Mouse (Mus musculus): ENCODE results near the gene Rilp. TPM values are rescaled to one million over a fixed set of nuclear protein-coding genes. Genes with fewer than 3 reads are reported as not detected.
A peak's percentile ranks its signal among the peaks of the same experiment; 100 is the strongest.

Gene Rilp
- 0.50 and 0.56 TPM in 2 replicates for polyA plus RNA-seq (2014; fragmentation: Nextera tagmentation; extraction: Ambion mirVana)

DNA sequence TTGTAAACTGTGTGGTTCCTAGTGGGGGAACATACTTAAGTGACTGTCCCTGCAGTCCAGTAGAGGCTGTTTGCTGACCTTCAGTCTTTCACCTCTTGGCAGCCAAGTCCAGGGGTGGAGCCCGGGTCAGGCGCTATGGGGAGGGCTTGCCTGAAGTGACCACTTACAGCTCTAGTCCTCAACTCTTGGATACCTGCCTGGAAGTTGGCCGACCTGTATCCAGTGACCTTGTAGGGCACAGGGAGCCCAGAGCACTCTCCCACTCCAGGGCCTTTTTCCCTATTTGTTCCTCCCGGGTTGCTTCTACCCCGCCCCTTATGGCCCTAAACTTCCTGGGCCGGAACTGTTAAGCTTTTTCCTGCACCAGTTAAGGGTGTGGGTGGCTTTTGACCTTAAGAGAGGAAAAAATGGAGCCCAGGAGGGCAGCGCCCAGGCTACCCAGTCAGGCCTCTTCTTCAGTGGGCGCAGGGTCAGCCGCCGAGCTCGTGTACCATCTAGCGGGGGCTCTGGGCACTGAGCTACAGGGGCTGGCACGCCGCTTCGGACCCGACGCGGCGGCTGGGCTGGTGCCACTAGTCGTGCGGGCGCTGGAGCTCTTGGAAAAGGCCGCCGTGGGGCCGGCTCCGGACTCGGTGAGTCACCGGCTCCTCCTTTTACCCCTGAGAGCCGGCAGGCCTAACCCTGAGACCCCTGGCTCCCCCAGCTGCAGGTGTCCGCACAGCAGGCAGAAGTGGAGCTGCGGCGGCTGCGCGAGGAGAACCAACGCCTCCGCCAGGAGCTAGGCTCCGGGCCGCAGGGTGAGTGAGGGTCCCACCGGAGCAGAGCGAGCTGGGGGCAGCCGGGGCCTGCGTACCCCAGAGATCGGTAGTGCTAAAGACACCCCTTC is at the start of gene Rilp:
Rilp (plus strand) TSS at position 354 of the 886 bp plus-strand sequence.
- H3K4me1 ChIP-seq (ENCODE audit: control insufficient read depth, insufficient read depth, low read length), result peaks cover 10% of the 10 kb centered on the region; the same call in 1 of the 2 replicates
- H3K27me3 ChIP-seq (ENCODE audit: control insufficient read depth, insufficient read depth, low read length), result no peaks in the 10 kb centered on the region
- H3K27ac ChIP-seq (ENCODE audit: low read depth, low read length), result peak within 1 kb of the TSS; percentile 64; the same call in 1 of the 2 replicates
- H3K4me2 ChIP-seq (ENCODE audit: low read depth), result peak within 1 kb of the TSS; percentile 96
- no peaks in the 10 kb centered on the region for H3K9me3 ChIP-seq (ENCODE audit: control insufficient read depth, low read length)
- H3K36me3 ChIP-seq (ENCODE audit: control insufficient read depth, insufficient read depth, low read length), result peaks cover 22% of the 10 kb centered on the region
- H3K9ac ChIP-seq (ENCODE audit: low read length), result peak within 1 kb of the TSS; percentile 43
- 2% methylated on average over 43 of the region's 43 CpGs for WGBS
- peak; percentile 80 for ATAC-seq (ENCODE audit: insufficient read depth, low FRiP score, low TSS enrichment)
- H3K4me3 ChIP-seq (ENCODE audit: low read depth, low read length), result peak within 1 kb of the TSS; percentile 49
- no peak for DNase-seq (ENCODE audit: low spot score)

DNA sequence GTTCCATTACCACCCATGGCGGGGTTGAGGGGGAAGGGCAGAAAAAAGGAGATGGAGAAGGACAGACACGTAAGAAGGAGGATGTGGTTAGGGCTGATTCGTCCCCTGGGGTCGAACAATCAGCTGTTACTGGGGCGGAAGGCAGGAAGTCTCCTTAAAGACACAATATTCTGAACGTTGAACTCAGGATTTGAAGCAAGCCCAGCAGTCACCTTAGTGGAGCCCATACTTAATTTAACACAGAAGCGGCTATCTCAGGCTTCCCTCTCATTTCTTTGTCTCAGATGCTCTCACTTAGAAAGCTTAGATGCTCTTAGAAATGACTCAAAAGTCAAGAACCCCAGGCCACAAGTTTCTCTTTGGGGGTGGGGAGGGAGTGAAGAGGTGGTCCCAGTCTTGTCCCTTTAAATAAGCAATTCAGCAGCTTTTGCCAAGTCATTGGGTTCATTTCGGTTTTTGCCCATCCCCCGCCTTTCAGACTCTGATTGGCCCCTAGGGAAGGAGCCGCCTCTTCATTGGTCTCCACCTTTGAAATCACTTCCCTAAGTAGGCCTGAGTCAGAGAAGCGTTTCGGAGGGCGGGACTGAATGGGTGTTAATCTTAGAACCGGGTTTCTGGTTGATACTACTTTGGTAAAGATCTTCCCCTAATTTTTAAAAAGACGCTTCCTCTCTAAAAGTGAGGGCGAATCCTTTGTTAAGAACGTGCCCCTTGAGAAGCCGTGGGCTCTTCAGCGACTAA is 49.6 kb upstream of the Rilp start:
- Histone ChIP-seq H3K4me2 (ENCODE audit: low read depth) (peak overlapping the region; percentile 92), H3K9ac (ENCODE audit: low read length) (peak overlapping the region; percentile 48), H3K27ac (ENCODE audit: low read depth, low read length) (peak overlapping the region; percentile 62), H3K9me3 (ENCODE audit: control insufficient read depth, low read length) (no peaks in the 10 kb centered on the region), H3K4me3 (ENCODE audit: low read depth, low read length) (peak overlapping the region; percentile 46), H3K4me1 (ENCODE audit: control insufficient read depth, insufficient read depth, low read length) (peaks cover 23% of the 10 kb centered on the region), H3K27me3 (ENCODE audit: control insufficient read depth, insufficient read depth, low read length) (no peaks in the 10 kb centered on the region), H3K36me3 (ENCODE audit: control insufficient read depth, insufficient read depth, low read length) (no peaks in the 10 kb centered on the region)
- 4% methylated on average over 19 of the region's 19 CpGs for WGBS
- DNase-seq (ENCODE audit: low spot score) (peak; percentile 90), ATAC-seq (ENCODE audit: insufficient read depth, low FRiP score, low TSS enrichment) (0 out of 2 replicates have a peak, but pooled peaks have one; percentile 29)

DNA sequence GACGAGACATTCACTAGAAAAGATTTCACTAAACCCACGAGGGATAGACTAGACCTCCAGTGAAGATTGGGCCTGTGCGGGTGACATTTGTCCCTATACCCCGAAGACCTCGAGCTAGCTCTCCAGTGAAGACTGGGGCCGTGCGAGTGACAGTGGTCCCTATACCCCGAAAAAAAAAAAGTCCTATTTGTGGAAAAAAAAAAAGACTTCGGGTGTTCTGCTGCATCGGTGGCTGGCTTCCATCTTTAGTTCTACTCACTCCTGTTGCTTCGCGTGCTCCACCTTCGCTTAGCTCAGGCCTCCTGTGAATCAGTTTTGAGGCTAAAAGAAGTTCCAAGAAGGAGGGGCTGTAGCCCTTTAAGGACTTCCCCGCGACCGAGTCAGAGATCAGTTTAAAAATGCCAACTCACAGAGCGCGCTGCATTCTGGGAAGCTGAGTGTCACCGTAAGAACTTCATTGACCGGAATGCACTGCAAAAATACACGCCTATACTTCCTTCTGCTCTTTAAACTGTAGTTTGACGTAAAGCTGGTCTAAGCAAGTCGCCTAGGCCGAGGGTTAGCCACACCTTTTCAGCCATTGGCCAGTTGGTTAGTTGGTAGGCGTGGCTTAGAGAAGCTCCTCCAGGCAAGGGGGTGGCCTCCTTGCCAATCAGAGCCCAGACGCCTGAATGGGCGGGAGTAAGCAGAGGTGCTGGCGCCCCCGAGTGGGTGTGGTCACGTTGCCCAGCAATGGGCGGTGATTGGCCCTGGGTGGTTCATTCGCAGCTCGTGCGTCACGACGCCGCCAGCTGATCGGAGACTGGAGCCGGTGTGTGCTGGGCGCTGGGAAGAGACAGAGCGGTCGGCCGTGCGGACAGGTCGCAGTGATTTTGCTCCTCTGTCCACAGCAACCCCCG is 48.8 kb upstream of the Rilp start, which contains the start of gene Tlcd2:
Tlcd2 (plus strand) TSS at position 872 of the 899 bp plus-strand sequence.
- Histone ChIP-seq H3K9me3 (ENCODE audit: control insufficient read depth, low read length) (no peaks in the 10 kb centered on the region), H3K4me2 (ENCODE audit: low read depth) (peak within 1 kb of the TSS; percentile 92), H3K36me3 (ENCODE audit: control insufficient read depth, insufficient read depth, low read length) (no peaks in the 10 kb centered on the region), H3K4me3 (ENCODE audit: low read depth, low read length) (peak within 1 kb of the TSS; percentile 73), H3K4me1 (ENCODE audit: control insufficient read depth, insufficient read depth, low read length) (peaks cover 23% of the 10 kb centered on the region), H3K27ac (ENCODE audit: low read depth, low read length) (peak within 1 kb of the TSS; percentile 62; the same call in 1 of the 2 replicates), H3K27me3 (ENCODE audit: control insufficient read depth, insufficient read depth, low read length) (no peaks in the 10 kb centered on the region), H3K9ac (ENCODE audit: low read length) (peak within 1 kb of the TSS; percentile 54)
- DNase-seq (ENCODE audit: low spot score), result peak; percentile 99
- under 1% methylated on average over 46 of the region's 46 CpGs for WGBS
- ATAC-seq (ENCODE audit: insufficient read depth, low FRiP score, low TSS enrichment), result peak; percentile 93

DNA sequence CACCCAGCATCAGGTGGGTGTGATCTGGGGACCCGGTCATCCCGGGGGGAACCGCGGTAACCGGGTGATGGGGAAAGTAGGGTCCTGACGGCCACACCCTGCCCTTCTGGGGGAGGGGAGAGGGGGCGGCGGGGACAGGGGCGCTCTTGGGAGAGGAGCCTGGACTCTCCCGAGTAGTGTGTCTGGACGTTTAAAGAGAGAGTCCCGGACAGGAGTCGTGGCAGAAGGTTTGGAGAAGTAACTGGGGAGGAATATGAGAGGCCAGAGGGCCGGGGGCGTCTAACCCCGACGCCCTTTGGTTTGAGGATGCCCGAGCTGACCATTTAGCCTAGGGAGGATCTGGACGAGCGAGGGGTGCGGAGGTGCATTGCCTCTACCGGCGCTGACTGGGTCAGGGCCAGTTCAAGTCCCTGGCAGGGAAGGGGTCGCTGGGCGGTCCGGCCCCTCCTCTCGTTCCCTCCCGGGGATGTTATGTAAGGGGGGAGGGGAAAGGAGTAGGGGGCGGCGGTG is 48.1 kb upstream of the Rilp start:
- peak overlapping the region; percentile 73 for H3K4me3 ChIP-seq (ENCODE audit: low read depth, low read length)
- peak; percentile 10 for ATAC-seq (ENCODE audit: insufficient read depth, low FRiP score, low TSS enrichment)
- WGBS, result under 1% methylated on average over 29 of the region's 30 CpGs

DNA sequence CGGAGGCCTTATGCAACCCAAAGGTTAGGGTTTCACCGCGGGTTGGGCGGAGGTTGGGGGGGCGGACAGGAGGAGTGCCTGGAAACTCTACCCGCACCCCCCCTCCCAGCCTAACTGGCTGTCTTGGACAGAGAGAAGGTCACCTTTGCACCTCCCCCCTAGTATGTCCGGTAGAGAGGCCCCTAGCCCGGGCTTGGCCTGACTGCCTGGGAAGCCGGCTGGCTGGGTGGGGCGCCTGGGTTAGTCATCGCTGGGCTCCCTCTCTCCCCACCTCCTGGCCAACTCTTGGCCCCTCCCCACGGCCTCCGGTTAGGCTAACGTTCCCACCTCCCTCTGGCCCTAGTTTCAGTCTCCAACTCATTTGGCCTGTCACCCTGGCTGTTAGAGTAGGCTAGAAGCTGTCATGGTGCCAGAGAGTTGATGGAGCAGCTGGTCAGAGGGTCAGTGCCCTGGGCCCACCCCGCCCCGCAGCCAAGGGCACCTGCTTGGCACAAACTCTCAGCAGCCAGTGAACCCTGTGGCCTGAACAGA is 47.6 kb upstream of the Rilp start:
- H3K4me3 ChIP-seq (ENCODE audit: low read depth, low read length), result peak overlapping the region; percentile 73
- ATAC-seq (ENCODE audit: insufficient read depth, low FRiP score, low TSS enrichment) (no peak), DNase-seq (ENCODE audit: low spot score) (no peak)
- H3K27me3 ChIP-seq (ENCODE audit: control insufficient read depth, insufficient read depth, low read length), result no peaks in the 10 kb centered on the region
- H3K9me3 ChIP-seq (ENCODE audit: control insufficient read depth, low read length), result no peaks in the 10 kb centered on the region
- peak overlapping the region; percentile 92 for H3K4me2 ChIP-seq (ENCODE audit: low read depth)
- 0 out of 2 replicates have a peak overlapping the region, but pooled peaks have one; percentile 17 for H3K27ac ChIP-seq (ENCODE audit: low read depth, low read length)
- no peaks in the 10 kb centered on the region for H3K36me3 ChIP-seq (ENCODE audit: control insufficient read depth, insufficient read depth, low read length)
- WGBS, result 6% methylated on average over 15 of the region's 16 CpGs
- H3K4me1 ChIP-seq (ENCODE audit: control insufficient read depth, insufficient read depth, low read length), result peaks cover 23% of the 10 kb centered on the region
- H3K9ac ChIP-seq (ENCODE audit: low read length), result peak overlapping the region; percentile 54

More for the DNA sequence above, 48.1 kb upstream of the Rilp start:
- no peaks in the 10 kb centered on the region for H3K27me3 ChIP-seq (ENCODE audit: control insufficient read depth, insufficient read depth, low read length)
- peak overlapping the region; percentile 92 for H3K4me2 ChIP-seq (ENCODE audit: low read depth)
- H3K9me3 ChIP-seq (ENCODE audit: control insufficient read depth, low read length), result no peaks in the 10 kb centered on the region
- no peaks in the 10 kb centered on the region for H3K36me3 ChIP-seq (ENCODE audit: control insufficient read depth, insufficient read depth, low read length)
- peak overlapping the region; percentile 54 for H3K9ac ChIP-seq (ENCODE audit: low read length)
- DNase-seq (ENCODE audit: low spot score), result no peak
- H3K4me1 ChIP-seq (ENCODE audit: control insufficient read depth, insufficient read depth, low read length), result peaks cover 23% of the 10 kb centered on the region
- 0 out of 2 replicates have a peak overlapping the region, but pooled peaks have one; percentile 17 for H3K27ac ChIP-seq (ENCODE audit: low read depth, low read length)

DNA sequence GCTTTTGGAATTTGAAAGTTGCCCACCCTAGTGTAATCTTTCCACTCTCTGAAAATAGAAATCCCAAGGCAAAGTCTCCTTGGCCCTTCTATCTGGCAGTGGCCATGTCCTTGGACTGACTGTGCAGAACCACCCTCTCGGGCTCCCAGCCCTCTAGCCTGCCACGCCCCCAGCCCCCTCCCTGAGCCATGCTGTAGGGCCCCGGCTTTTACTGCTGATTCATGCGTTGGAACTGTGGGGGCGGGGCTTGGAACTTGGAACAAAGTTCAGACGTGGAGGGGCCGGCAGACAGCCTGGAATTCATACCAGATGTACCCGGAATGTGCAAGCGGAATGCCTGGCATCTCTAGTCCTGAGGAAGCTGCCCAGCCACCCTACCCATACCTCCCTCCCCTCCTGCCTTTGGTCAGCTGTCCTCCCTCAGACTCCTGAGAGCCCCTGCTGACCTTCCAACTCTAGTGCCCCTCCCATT is 47.0 kb upstream of the Rilp start:
- Histone ChIP-seq H3K27ac (ENCODE audit: low read depth, low read length) (no peak overlapping the region), H3K36me3 (ENCODE audit: control insufficient read depth, insufficient read depth, low read length) (no peaks in the 10 kb centered on the region), H3K27me3 (ENCODE audit: control insufficient read depth, insufficient read depth, low read length) (no peaks in the 10 kb centered on the region), H3K9ac (ENCODE audit: low read length) (no peak overlapping the region; the same call in 1 of the 2 replicates), H3K9me3 (ENCODE audit: control insufficient read depth, low read length) (no peaks in the 10 kb centered on the region), H3K4me2 (ENCODE audit: low read depth) (peak overlapping the region; percentile 92), H3K4me3 (ENCODE audit: low read depth, low read length) (no peak overlapping the region; the same call in 1 of the 2 replicates), H3K4me1 (ENCODE audit: control insufficient read depth, insufficient read depth, low read length) (peaks cover 23% of the 10 kb centered on the region)
- WGBS, result 2% methylated on average over 9 of the region's 9 CpGs
- no peak for ATAC-seq (ENCODE audit: insufficient read depth, low FRiP score, low TSS enrichment)
- DNase-seq (ENCODE audit: low spot score), result peak; percentile 78

DNA sequence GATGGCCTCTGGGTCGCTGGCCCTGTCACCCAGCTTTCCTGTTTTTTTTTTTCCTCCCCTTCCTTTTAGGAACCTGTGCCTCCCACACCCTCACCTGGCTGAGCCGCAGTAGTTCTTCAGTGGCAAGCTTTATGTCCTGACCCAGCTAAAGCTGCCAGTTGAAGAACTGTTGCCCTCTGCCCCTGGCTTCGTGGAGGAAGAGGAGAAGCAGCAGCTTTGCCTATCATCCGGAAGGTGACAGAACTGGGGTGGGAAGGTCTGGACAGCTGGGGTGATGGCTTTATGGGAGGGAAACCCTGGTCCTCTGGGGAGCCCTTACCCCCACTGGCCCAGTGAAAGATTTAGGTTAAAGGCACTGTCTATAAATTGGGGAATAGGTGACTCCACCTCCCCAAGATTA is 46.3 kb upstream of the Rilp start:
- Histone ChIP-seq H3K36me3 (ENCODE audit: control insufficient read depth, insufficient read depth, low read length) (no peaks in the 10 kb centered on the region), H3K4me3 (ENCODE audit: low read depth, low read length) (no peak overlapping the region), H3K27ac (ENCODE audit: low read depth, low read length) (no peak overlapping the region), H3K4me2 (ENCODE audit: low read depth) (no peak overlapping the region), H3K9ac (ENCODE audit: low read length) (no peak overlapping the region), H3K9me3 (ENCODE audit: control insufficient read depth, low read length) (no peaks in the 10 kb centered on the region), H3K4me1 (ENCODE audit: control insufficient read depth, insufficient read depth, low read length) (peaks cover 23% of the 10 kb centered on the region), H3K27me3 (ENCODE audit: control insufficient read depth, insufficient read depth, low read length) (no peaks in the 10 kb centered on the region)
- ATAC-seq (ENCODE audit: insufficient read depth, low FRiP score, low TSS enrichment) (no peak), DNase-seq (ENCODE audit: low spot score) (no peak)
- 64% methylated on average over 4 of the region's 4 CpGs for WGBS
